Mouse (Mus musculus): ENCODE measurements around the gene Qrich2. TPM values are rescaled to one million over a fixed set of nuclear protein-coding genes. Genes with fewer than 3 reads are reported as not detected.

The Qrich2 gene
- total and polyA plus RNA-seq, 3 experiments: 0.29 to 0.38 (median 0.32) TPM

DNA sequence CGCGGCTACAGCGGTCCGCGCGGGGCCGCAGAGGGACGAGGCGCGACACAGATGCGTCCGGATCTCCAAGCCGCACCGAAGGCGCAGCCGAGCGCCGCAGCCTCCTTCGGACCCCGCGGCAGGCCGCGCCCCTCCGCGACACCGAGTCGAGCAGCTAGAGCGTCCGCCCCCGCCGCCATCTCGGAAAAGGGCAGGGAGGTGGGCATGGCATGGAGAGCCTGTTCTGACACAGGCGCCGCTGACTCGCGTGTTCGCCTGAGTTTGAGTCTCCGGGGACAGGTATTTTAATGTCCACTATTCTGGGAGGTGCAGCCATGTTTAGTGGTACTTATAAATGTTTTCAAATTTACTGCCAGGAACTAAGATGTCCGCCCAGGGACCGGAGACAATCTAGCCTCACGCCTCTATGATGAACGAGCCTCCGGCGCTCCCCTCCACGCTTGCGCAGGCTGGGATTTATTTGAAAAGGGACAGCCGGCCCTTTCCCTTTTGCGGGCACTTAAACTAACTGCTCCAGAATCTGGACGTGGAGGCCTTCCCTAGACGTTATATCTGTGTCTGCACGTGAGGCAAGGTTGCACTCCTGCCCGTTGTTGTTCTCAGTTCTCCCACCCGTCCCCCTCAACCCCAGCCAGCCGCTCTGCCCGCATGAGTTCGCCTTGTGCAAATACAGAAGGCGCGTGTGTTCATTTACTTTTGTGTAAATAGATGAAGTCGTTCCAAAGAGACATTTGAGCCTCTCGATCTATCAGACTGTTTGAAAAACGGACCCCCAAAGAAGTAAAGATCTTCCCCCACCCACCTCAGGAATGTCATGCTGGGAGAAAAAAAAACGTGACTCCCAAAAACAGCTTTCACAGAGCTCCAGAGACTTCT is 24.4 kb upstream of the Qrich2 start:
- Histone ChIP-seq H3K4me2 (ENCODE audit: insufficient read depth, low read depth, poor library complexity, severe bottlenecking) (peak overlapping the region; percentile 80), H3K9ac (ENCODE audit: insufficient read depth, low read depth) (peak overlapping the region; percentile 70), H3K4me3 (replicated peaks in 1 of 3; ENCODE audit: low read depth in 2 of 3, low read length in 2 of 3, poor library complexity in 1 of 3) (peak overlapping the region; percentile 78 to 91 (median 82)), H3K4me1 (ENCODE audit: control insufficient read depth in 1 of 2, insufficient read depth in 2 of 2) (peaks cover 0 to 34% of the 10 kb centered on the region in 2 experiments; a peak in 2 of 4 replicates), H3K9me3 (replicated peaks; ENCODE audit: low read length) (peaks cover 8% of the 10 kb centered on the region), H3K27ac (ENCODE audit: insufficient read depth, low read depth) (peak overlapping the region; percentile 61), H3K79me2 (replicated peaks; ENCODE audit: control insufficient read depth, extremely low read depth, insufficient read depth, poor library complexity, severe bottlenecking) (peaks cover 19% of the 10 kb centered on the region), H3K27me3 (replicated peaks) (no peaks in the 10 kb centered on the region), H3K36me3 (replicated peaks in 1 of 2; ENCODE audit: control insufficient read depth in 1 of 2, insufficient read depth in 1 of 2, low read length in 1 of 2) (peaks cover 20 to 27% of the 10 kb centered on the region in 2 experiments)
- in situ Hi-C loops (cut with MboI; ENCODE audit: low pct_ligation_motif_present, low pct_unique_long_range_greater_than_20kb, low sequenced_read_pairs): no loop called here
- dilution Hi-C loops (cut with MboI; ENCODE audit: extremely low pct_ligation_motif_present, extremely low pct_unique_long_range_greater_than_20kb, low sequenced_read_pairs): no loop called here
- peak; percentile 90 for DNase-seq (ENCODE audit: extremely low read depth)
- 0 out of 2 replicates have a peak, but pooled peaks have one; percentile 31 for TF ChIP-seq CHD2 (IDR thresholded peaks at IDR 0.05; ENCODE audit: low read length)
- no peak for TF ChIP-seq ZKSCAN1 (IDR thresholded peaks at IDR 0.05; ENCODE audit: borderline replicate concordance, low read depth, low read length)
- TF ChIP-seq KAT2A (IDR thresholded peaks at IDR 0.05; ENCODE audit: insufficient replicate concordance, low read length): peak; percentile 89; the same call in 1 of the 2 replicates
- peak; percentile 18; the same call in 1 of the 2 replicates for TF ChIP-seq ZNF384 (IDR thresholded peaks at IDR 0.05; ENCODE audit: low read depth, low read length)
- peak; percentile 73 for TF ChIP-seq TCF12 (IDR thresholded peaks at IDR 0.05; ENCODE audit: low read depth, low read length)
- peak; percentile 87 for TF ChIP-seq NRF1 (IDR thresholded peaks at IDR 0.05; ENCODE audit: low read depth, low read length)
- TF ChIP-seq BHLHE40 (IDR thresholded peaks at IDR 0.05; ENCODE audit: low read depth, low read length): peak; percentile 56
- no peak for TF ChIP-seq USF2 (conservative IDR thresholded peaks at IDR 0.05; ENCODE audit: low read depth, low read length)
- TF ChIP-seq GABPA (IDR thresholded peaks at IDR 0.05; ENCODE audit: insufficient replicate concordance, low read depth, low read length): peak; percentile 62; the same call in 1 of the 2 replicates
- TF ChIP-seq POLR2AphosphoS2 (IDR thresholded peaks at IDR 0.05; ENCODE audit: low read depth, low read length): peak; percentile 73; the same call in 1 of the 2 replicates
- TF ChIP-seq MAZ (IDR thresholded peaks at IDR 0.05; ENCODE audit: low read depth, low read length): peak; percentile 23
- TF ChIP-seq E2F4 (IDR thresholded peaks at IDR 0.05; ENCODE audit: insufficient replicate concordance, low read depth, low read length): no peak
- TF ChIP-seq HCFC1 (IDR thresholded peaks at IDR 0.05; ENCODE audit: low read depth, low read length): peak; percentile 94
- TF ChIP-seq USF1 (IDR thresholded peaks at IDR 0.05; ENCODE audit: low read depth, low read length): no peak
- TF ChIP-seq EP300 (IDR thresholded peaks at IDR 0.05; ENCODE audit: low read length): no peak
- TF ChIP-seq ZC3H11A (IDR thresholded peaks at IDR 0.05; ENCODE audit: low read depth, low read length): no peak
- peak; percentile 92 for TF ChIP-seq NELFE (IDR thresholded peaks at IDR 0.05; ENCODE audit: low read depth, low read length)
- TF ChIP-seq MXI1 (IDR thresholded peaks at IDR 0.05; ENCODE audit: low read depth, low read length): peak; percentile 9; the same call in 1 of the 2 replicates
- TF ChIP-seq MYC (IDR thresholded peaks at IDR 0.05; ENCODE audit: low read depth, low read length): peak; percentile 80; the same call in 1 of the 2 replicates
- TF ChIP-seq IRF4 (IDR thresholded peaks at IDR 0.05; ENCODE audit: low read depth, low read length): peak; percentile 26
- peak; percentile 46; the same call in 1 of the 2 replicates for TF ChIP-seq ELF1 (IDR thresholded peaks at IDR 0.05; ENCODE audit: low read depth, low read length)
- TF ChIP-seq ETS1 (conservative IDR thresholded peaks at IDR 0.05; ENCODE audit: low read depth, low read length): peak; percentile 15; the same call in 1 of the 2 replicates
- no peak for TF ChIP-seq MAFK (IDR thresholded peaks at IDR 0.05; ENCODE audit: insufficient replicate concordance, low read length)
- 0 out of 2 replicates have a peak, but pooled peaks have one; percentile 4 for TF ChIP-seq MEF2A (IDR thresholded peaks at IDR 0.05; ENCODE audit: borderline replicate concordance, low read depth, low read length)
- no peak for TF ChIP-seq CHD1 (IDR thresholded peaks at IDR 0.05; ENCODE audit: low read depth, low read length)
- TF ChIP-seq ZMIZ1 (IDR thresholded peaks at IDR 0.05; ENCODE audit: low read depth, low read length): peak; percentile 84
- no peak for TF ChIP-seq JUND (conservative IDR thresholded peaks at IDR 0.05; ENCODE audit: low read depth, low read length)
- peak; percentile 99; the same call in 1 of the 2 replicates for TF ChIP-seq RCOR1 (conservative IDR thresholded peaks at IDR 0.05; ENCODE audit: low read depth, low read length)
- TF ChIP-seq SMC3 (IDR thresholded peaks at IDR 0.05; ENCODE audit: low read depth, low read length): no peak
- TF ChIP-seq TBP (conservative IDR thresholded peaks at IDR 0.05; ENCODE audit: low read depth, low read length): peak; percentile 90
- TF ChIP-seq MAX (IDR thresholded peaks at IDR 0.05; ENCODE audit: low read length): peak; percentile 63; the same call in 1 of the 2 replicates
- TF ChIP-seq UBTF (IDR thresholded peaks at IDR 0.05; ENCODE audit: low read depth, low read length): no peak
- no peak for TF ChIP-seq CTCF (conservative IDR thresholded peaks at IDR 0.05 in 1 of 2, IDR thresholded peaks at IDR 0.05 in 1 of 2; ENCODE audit: low read depth in 2 of 2, low read length in 2 of 2)
- TF ChIP-seq JUN (IDR thresholded peaks at IDR 0.05; ENCODE audit: insufficient read depth, low read depth, low read length): no peak
- peak; percentile 44; the same call in 1 of the 2 replicates for TF ChIP-seq SIN3A (IDR thresholded peaks at IDR 0.05; ENCODE audit: low read length)
- TF ChIP-seq PAX5 (IDR thresholded peaks at IDR 0.05; ENCODE audit: low read length): no peak
- peak; percentile 91 for TF ChIP-seq POLR2A (IDR thresholded peaks at IDR 0.05; ENCODE audit: low read depth, low read length)

Data from CH12.LX (cell line).